Mouse (Mus musculus) MEL (cell line): ENCODE data around the gene Luzp2.

Experiments
- CTCF ChIP-seq, 3 experiments: IDR thresholded peaks in 2 of 3; conservative IDR thresholded peaks in 1 of 3; 2 replicates each; pipeline ENCODE4 v1.5.1; 2011 to 2012; ENCODE audit warnings: low read length in 3 of 3, low read depth in 2 of 3, mild to moderate bottlenecking in 2 of 3, improper control_type of control experiment in 1 of 3, inconsistent platforms in 1 of 3, mixed read lengths in 1 of 3, moderate library complexity in 1 of 3; ENCODE audit not compliant: control insufficient read depth in 1 of 3, insufficient read depth in 1 of 3, poor library complexity in 1 of 3, severe bottlenecking in 1 of 3
- ELF1 ChIP-seq: IDR thresholded peaks from 2 replicates; pipeline ENCODE4 v1.6.1; 2014; ENCODE audit warnings: low read depth, mild to moderate bottlenecking, inconsistent platforms, low read length, improper control_type of control experiment, moderate library complexity
- EP300 ChIP-seq, 2 experiments: IDR thresholded peaks; 2 replicates each; pipeline ENCODE4 v1.6.1; 2011; ENCODE audit warnings: improper control_type of control experiment in 2 of 2, low read length in 2 of 2, low read depth in 1 of 2, mild to moderate bottlenecking in 1 of 2
- KAT2A ChIP-seq: conservative IDR thresholded peaks from 2 replicates; pipeline ENCODE4 v1.6.1; 2012; ENCODE audit warnings: low read depth, low read length, improper control_type of control experiment, inconsistent platforms
- MAFK ChIP-seq: IDR thresholded peaks from 2 replicates; pipeline ENCODE4 v1.6.1; 2011; ENCODE audit warnings: low read depth, mild to moderate bottlenecking, low read length, improper control_type of control experiment, borderline replicate concordance
- MAX ChIP-seq: IDR thresholded peaks from 2 replicates; pipeline ENCODE4 v1.6.1; 2011; ENCODE audit warnings: low read length, improper control_type of control experiment
- POLR2A ChIP-seq, 2 experiments: IDR thresholded peaks; 2 replicates each; pipeline ENCODE4 v1.6.1; 2011 to 2012; ENCODE audit warnings: low read length in 2 of 2, mild to moderate bottlenecking in 2 of 2, control low read depth in 1 of 2, improper control_type of control experiment in 1 of 2, low read depth in 1 of 2, moderate library complexity in 1 of 2; ENCODE audit not compliant: control insufficient read depth in 1 of 2, insufficient read depth in 1 of 2, poor library complexity in 1 of 2
- RCOR1 ChIP-seq: IDR thresholded peaks from 2 replicates; pipeline ENCODE4 v1.6.1; 2012; ENCODE audit warnings: low read depth, mild to moderate bottlenecking, inconsistent platforms, low read length, improper control_type of control experiment
- ZKSCAN1 ChIP-seq: IDR thresholded peaks from 2 replicates; pipeline ENCODE4 v1.6.1; 2012; ENCODE audit warnings: low read depth, mild to moderate bottlenecking, inconsistent platforms, low read length, improper control_type of control experiment, moderate library complexity

GRCm38 (mm10) chr7:55188927-55189326, 353.6 kb downstream of the Luzp2 start:
- TF ChIP-seq MAX (no peak), CTCF (IDR thresholded peaks at IDR 0.05 in 2 of 3, conservative IDR thresholded peaks at IDR 0.05 in 1 of 3; ENCODE audit: control insufficient read depth in 1 of 3, insufficient read depth in 1 of 3, low read depth in 2 of 3, low read length in 3 of 3, poor library complexity in 1 of 3, severe bottlenecking in 1 of 3) (no peak), POLR2A (IDR thresholded peaks at IDR 0.05; ENCODE audit: control insufficient read depth in 1 of 2, insufficient read depth in 1 of 2, low read depth in 1 of 2, low read length in 2 of 2, poor library complexity in 1 of 2) (no peak), RCOR1 (no peak), KAT2A (no peak), ELF1 (no peak), ZKSCAN1 (no peak), EP300 (IDR thresholded peaks at IDR 0.05; ENCODE audit: low read depth in 1 of 2, low read length in 2 of 2) (no peak), MAFK (no peak)
